Mouse (Mus musculus) thymus, adult 2 months (tissue): ENCODE results near the gene Stum. TPM values are rescaled to one million over a fixed set of nuclear protein-coding genes. Genes with fewer than 3 reads are reported as not detected.

ENCODE experiments used
- DNase-seq: peaks from one replicate; pipeline ENCODE4 v3.0.0; 2021
- H3K27ac ChIP-seq: fragments of 200-500 bp; 2 replicates; pipeline ENCODE4 v1.5.1; 2012; ENCODE audit warnings: low read length, control low read depth; ENCODE audit not compliant: control insufficient read depth, insufficient read depth
- H3K27me3 ChIP-seq: fragments of 200-500 bp; 2 replicates; pipeline ENCODE4 v1.6.1; 2012; ENCODE audit warnings: mild to moderate bottlenecking, low read length, moderate library complexity, mixed read lengths; ENCODE audit not compliant: control insufficient read depth, insufficient read depth
- H3K36me3 ChIP-seq: fragments of 200-500 bp; 2 replicates; pipeline ENCODE4 v1.6.1; 2012; ENCODE audit warnings: mild to moderate bottlenecking, low read length, moderate library complexity; ENCODE audit not compliant: control insufficient read depth, insufficient read depth
- H3K4me1 ChIP-seq: fragments of 200-500 bp; replicated peaks from 2 replicates; pipeline ENCODE4 v1.6.1; 2012; ENCODE audit warnings: low read length; ENCODE audit not compliant: control insufficient read depth, insufficient read depth
- H3K4me3 ChIP-seq: fragments of 200-500 bp; 2 replicates; pipeline ENCODE4 v1.5.1; 2012; ENCODE audit warnings: mild to moderate bottlenecking, low read length, control low read depth, moderate library complexity; ENCODE audit not compliant: control insufficient read depth, insufficient read depth
- CTCF ChIP-seq: fragments of 200-500 bp; IDR thresholded peaks from 2 replicates; pipeline ENCODE4 v1.5.1; 2012; ENCODE audit warnings: mild to moderate bottlenecking, control low read depth, low read length, moderate library complexity, borderline replicate concordance; ENCODE audit not compliant: control insufficient read depth, poor library complexity, insufficient read depth; ENCODE audit errors: extremely low read depth
- POLR2A ChIP-seq: fragments of 200-500 bp; IDR thresholded peaks from 2 replicates; pipeline ENCODE4 v1.6.1; 2012; ENCODE audit warnings: mild to moderate bottlenecking, low read length, control low read depth, moderate library complexity; ENCODE audit not compliant: control insufficient read depth, poor library complexity, insufficient read depth; ENCODE audit errors: extremely low read depth
- WGBS: fragments of 180-500 bp; shearing (Covaris S2); methylation state at CpG from one replicate; pipeline ENCODE4 v1.1.7; 2018; 5-methylcytosine and 5-hydroxymethylcytosine counted together
- polyA plus RNA-seq: library from polyadenylated mRNA; depleted of rRNA; stranded (reverse); fragments of >200 nt; gene quantifications from 2 replicates; pipeline ENCODE4 v1.2.3, GENCODE M21; 2012; rRNA removed

Gene Stum
- polyA plus RNA-seq, result 0.94 and 1.3 TPM in 2 replicates

- H3K27me3 ChIP-seq, result peaks cover 11% of the 10 kb centered on the region
- peak within 1 kb of the TSS; percentile 15; the same call in 1 of the 2 replicates for H3K4me3 ChIP-seq
- peaks cover 6% of the 10 kb centered on the region for H3K4me1 ChIP-seq
- no peak for TF ChIP-seq POLR2A
- peak; percentile 91 for TF ChIP-seq CTCF
- 6% methylated on average over 40 of the region's 40 CpGs for WGBS
- no peaks in the 10 kb centered on the region for H3K36me3 ChIP-seq
- peak; percentile 72 for DNase-seq
- no peak within 1 kb of the TSS for H3K27ac ChIP-seq
Measured at GRCm38 (mm10) chr1:180483399-180484291, at the start of gene Stum. Gene Stum, minus strand, starts transcription at chr1:180483504.

GRCm38 (mm10) chr1:180532671-180533070, 49.4 kb upstream of the Stum start:
- H3K27me3 ChIP-seq, result no peaks in the 10 kb centered on the region
- H3K4me3 ChIP-seq, result no peak overlapping the region
- no peaks in the 10 kb centered on the region for H3K36me3 ChIP-seq
- no peak for TF ChIP-seq CTCF
- no peak for DNase-seq
- WGBS, result 97% methylated on average over 11 of the region's 11 CpGs
- no peaks in the 10 kb centered on the region for H3K4me1 ChIP-seq
- H3K27ac ChIP-seq, result no peak overlapping the region

DNA sequence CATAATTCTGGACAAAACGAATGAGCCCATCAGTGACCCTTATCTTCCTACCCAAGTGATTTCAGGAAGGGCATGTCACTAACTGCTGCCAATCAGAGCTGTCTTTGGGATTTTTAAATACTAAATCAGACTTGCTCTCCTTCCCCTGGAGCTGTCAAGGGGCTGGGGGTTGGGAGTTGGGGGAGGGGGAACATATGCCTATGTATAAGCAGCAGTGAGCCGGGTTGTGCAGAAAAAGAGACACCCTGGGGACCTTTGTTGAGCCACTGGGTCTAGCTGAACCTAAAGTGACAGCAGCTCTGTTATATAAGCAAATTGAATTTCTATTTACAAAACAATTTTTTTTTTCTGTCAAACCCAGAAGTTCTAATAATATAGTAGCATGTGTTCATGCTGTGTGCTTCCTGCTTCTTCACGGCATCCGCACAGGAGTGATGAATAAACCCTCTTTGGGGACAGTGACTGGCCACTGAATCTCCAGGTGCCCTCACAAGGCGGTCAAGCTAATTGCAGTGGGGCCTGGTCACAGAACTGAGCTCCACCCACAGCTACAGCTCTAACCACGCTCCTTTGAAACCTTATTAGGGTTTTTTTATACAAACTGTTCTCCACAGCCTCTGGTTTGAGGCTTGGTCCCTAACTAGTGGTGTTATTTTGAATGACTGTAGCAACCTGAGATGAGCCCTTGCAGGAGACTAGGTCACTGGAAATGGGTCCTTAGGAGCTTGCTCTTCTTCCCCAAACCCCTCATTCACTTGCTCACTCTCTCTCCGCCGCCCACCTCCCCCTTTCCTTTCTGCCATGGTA, 47.4 kb upstream of the Stum start:
- DNase-seq, result no peak
- TF ChIP-seq CTCF (no peak), POLR2A (no peak)
- H3K4me3 ChIP-seq, result no peak overlapping the region
- H3K36me3 ChIP-seq, result no peaks in the 10 kb centered on the region
- H3K27ac ChIP-seq, result no peak overlapping the region
- H3K27me3 ChIP-seq, result no peaks in the 10 kb centered on the region
- H3K4me1 ChIP-seq, result no peaks in the 10 kb centered on the region
- 91% methylated on average over 8 of the region's 8 CpGs for WGBS

- no peaks in the 10 kb centered on the region for H3K4me1 ChIP-seq
- 96% methylated on average over 7 of the region's 7 CpGs for WGBS
- no peak for TF ChIP-seq POLR2A
- no peak for TF ChIP-seq CTCF
- no peak for DNase-seq
- H3K27me3 ChIP-seq, result no peaks in the 10 kb centered on the region
- H3K4me3 ChIP-seq, result no peak overlapping the region
- H3K36me3 ChIP-seq, result no peaks in the 10 kb centered on the region
- H3K27ac ChIP-seq, result no peak overlapping the region
Measured at GRCm38 (mm10) chr1:180529847-180530246, 46.5 kb upstream of the Stum start.

DNA sequence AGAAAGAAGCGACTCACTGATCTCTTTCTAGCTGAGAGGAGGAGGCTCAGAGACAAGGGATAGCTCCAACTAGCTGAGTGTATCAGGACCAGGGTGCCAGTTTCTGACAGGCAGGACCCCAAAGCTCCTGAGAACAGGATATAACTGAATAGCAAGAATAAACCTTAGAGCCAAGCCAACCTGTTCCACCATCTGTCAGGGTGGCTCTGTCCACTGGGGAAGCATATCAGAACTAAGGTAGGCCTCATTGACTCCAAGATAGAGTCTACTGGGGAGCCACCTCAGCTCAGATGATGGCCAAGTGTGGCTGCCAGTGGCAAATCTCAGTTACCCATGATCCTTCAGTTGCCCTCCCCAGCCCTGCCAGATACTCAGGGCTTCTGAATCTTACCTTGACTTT, 42.0 kb upstream of the Stum start:
- Histone ChIP-seq H3K4me3 (no peak overlapping the region), H3K27me3 (no peaks in the 10 kb centered on the region), H3K27ac (no peak overlapping the region), H3K36me3 (no peaks in the 10 kb centered on the region), H3K4me1 (no peaks in the 10 kb centered on the region)
- WGBS, result 84% methylated on average over 1 of the region's 1 CpGs
- no peak for TF ChIP-seq CTCF
- TF ChIP-seq POLR2A, result no peak
- no peak for DNase-seq

DNA sequence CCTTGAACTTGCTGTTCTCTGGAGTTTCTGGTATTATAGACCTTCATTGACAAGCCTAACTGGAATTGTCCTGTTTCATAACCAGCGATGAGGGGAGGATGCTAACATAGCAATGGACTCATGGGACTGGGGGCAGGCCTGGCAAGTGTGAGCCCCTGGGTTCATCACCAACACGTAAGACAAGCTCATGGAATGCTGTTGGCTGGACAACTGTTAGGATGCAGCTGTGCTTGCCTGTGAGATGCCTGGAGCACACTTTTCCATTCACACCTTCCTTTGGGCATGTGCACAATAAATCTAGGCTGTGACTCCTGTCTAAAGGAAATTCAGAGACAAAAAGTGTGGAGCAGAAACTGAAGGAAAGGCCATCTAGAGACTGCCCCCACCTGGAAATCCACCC, 40.0 kb upstream of the Stum start:
- Histone ChIP-seq H3K27me3 (no peaks in the 10 kb centered on the region), H3K36me3 (no peaks in the 10 kb centered on the region), H3K27ac (no peak overlapping the region), H3K4me1 (no peaks in the 10 kb centered on the region), H3K4me3 (no peak overlapping the region)
- TF ChIP-seq POLR2A, result no peak
- no peak for TF ChIP-seq CTCF
- WGBS, result 95% methylated on average over 2 of the region's 2 CpGs
- DNase-seq, result no peak

GRCm38 (mm10) chr1:180520190-180520589, 36.9 kb upstream of the Stum start:
- no peak for DNase-seq
- TF ChIP-seq POLR2A (no peak), CTCF (no peak)
- Histone ChIP-seq H3K27me3 (no peaks in the 10 kb centered on the region), H3K36me3 (no peaks in the 10 kb centered on the region), H3K27ac (no peak overlapping the region), H3K4me3 (no peak overlapping the region), H3K4me1 (no peaks in the 10 kb centered on the region)
- 91% methylated on average over 7 of the region's 7 CpGs for WGBS
